Mouse (Mus musculus) CH12.LX (cell line): ENCODE data around the gene Sgsm3. TPM values are rescaled to one million over a fixed set of nuclear protein-coding genes. Genes with fewer than 3 reads are reported as not detected.
A peak's percentile ranks its signal among the peaks of the same experiment; 100 is the strongest.

Experiments
- DNase-seq: peaks from one replicate; pipeline ENCODE4 v3.0.0-alpha.2; 2013; ENCODE audit errors: extremely low read depth
- H3K27ac ChIP-seq: 2 replicates; pipeline ENCODE4 v1.5.1; 2012; ENCODE audit warnings: low read depth, mild to moderate bottlenecking, control low read depth, moderate library complexity; ENCODE audit not compliant: insufficient read depth
- H3K27me3 ChIP-seq: replicated peaks from 2 replicates; pipeline ENCODE3; 2012; ENCODE audit warnings: inconsistent platforms
- H3K36me3 ChIP-seq, 2 experiments: replicated peaks in 1 of 2; 2 replicates each; pipeline versions ENCODE3 to v1.6.1; 2012; ENCODE audit warnings: inconsistent platforms in 1 of 2, low read length in 1 of 2, mild to moderate bottlenecking in 1 of 2, mixed read lengths in 1 of 2, moderate library complexity in 1 of 2; ENCODE audit not compliant: control insufficient read depth in 1 of 2, insufficient read depth in 1 of 2
- H3K4me1 ChIP-seq, 2 experiments: 2 replicates each; pipeline ENCODE4 v1.6.1; 2012; ENCODE audit warnings: inconsistent platforms in 1 of 2, moderate library complexity in 1 of 2; ENCODE audit not compliant: insufficient read depth in 2 of 2, control insufficient read depth in 1 of 2
- H3K4me2 ChIP-seq: 2 replicates; pipeline ENCODE4 v1.6.1; 2012; ENCODE audit warnings: low read depth, mild to moderate bottlenecking, control low read depth; ENCODE audit not compliant: poor library complexity, insufficient read depth, severe bottlenecking
- H3K4me3 ChIP-seq, 3 experiments: fragments of 150-350 bp in 1 of 3; sonication (generic) in 1 of 3; replicated peaks in 1 of 3; 2 replicates each; pipeline versions ENCODE3 to v1.5.1; 2011 to 2012; ENCODE audit warnings: low read depth in 2 of 3, low read length in 2 of 3, mild to moderate bottlenecking in 2 of 3, moderate library complexity in 2 of 3, control low read depth in 1 of 3, improper control_type of control experiment in 1 of 3, inconsistent platforms in 1 of 3, mixed read lengths in 1 of 3; ENCODE audit not compliant: poor library complexity in 1 of 3
- H3K79me2 ChIP-seq: replicated peaks from 2 replicates; pipeline ENCODE4 v1.6.1; 2012; ENCODE audit warnings: mild to moderate bottlenecking, moderate library complexity; ENCODE audit not compliant: control insufficient read depth, poor library complexity, insufficient read depth, severe bottlenecking; ENCODE audit errors: extremely low read depth
- H3K9ac ChIP-seq: 2 replicates; pipeline ENCODE4 v1.6.1; 2012; ENCODE audit warnings: low read depth, mild to moderate bottlenecking, control low read depth, moderate library complexity; ENCODE audit not compliant: insufficient read depth
- H3K9me3 ChIP-seq: replicated peaks from 2 replicates; pipeline ENCODE3; 2012; ENCODE audit warnings: low read length, inconsistent platforms, mixed read lengths
- CHD2 ChIP-seq: IDR thresholded peaks from 2 replicates; pipeline ENCODE4 v1.6.1; 2011; ENCODE audit warnings: low read length, improper control_type of control experiment
- CTCF ChIP-seq, 2 experiments: IDR thresholded peaks in 1 of 2; conservative IDR thresholded peaks in 1 of 2; 2 replicates each; pipeline ENCODE4 v1.5.1; 2011 to 2012; ENCODE audit warnings: low read depth in 2 of 2, low read length in 2 of 2, improper control_type of control experiment in 1 of 2, inconsistent platforms in 1 of 2, mild to moderate bottlenecking in 1 of 2, moderate library complexity in 1 of 2
- ELF1 ChIP-seq: IDR thresholded peaks from 2 replicates; pipeline ENCODE4 v1.6.1; 2014; ENCODE audit warnings: low read depth, mild to moderate bottlenecking, inconsistent platforms, low read length, improper control_type of control experiment
- ETS1 ChIP-seq: conservative IDR thresholded peaks from 2 replicates; pipeline ENCODE4 v1.6.1; 2012; ENCODE audit warnings: low read depth, mild to moderate bottlenecking, inconsistent platforms, low read length, improper control_type of control experiment, moderate library complexity
- GABPA ChIP-seq: IDR thresholded peaks from 2 replicates; pipeline ENCODE4 v1.6.1; 2012; ENCODE audit warnings: low read depth, low read length, improper control_type of control experiment, inconsistent platforms; ENCODE audit not compliant: insufficient replicate concordance
- JUN ChIP-seq: IDR thresholded peaks from 2 replicates; pipeline ENCODE4 v1.6.1; 2011; ENCODE audit warnings: low read depth, mild to moderate bottlenecking, low read length, improper control_type of control experiment, moderate library complexity; ENCODE audit not compliant: insufficient read depth
- JUND ChIP-seq: conservative IDR thresholded peaks from 2 replicates; pipeline ENCODE4 v1.6.1; 2011; ENCODE audit warnings: low read depth, low read length, improper control_type of control experiment
- KAT2A ChIP-seq: IDR thresholded peaks from 2 replicates; pipeline ENCODE4 v1.6.1; 2012; ENCODE audit warnings: low read length, improper control_type of control experiment, inconsistent platforms; ENCODE audit not compliant: insufficient replicate concordance
- MAX ChIP-seq: IDR thresholded peaks from 2 replicates; pipeline ENCODE4 v1.6.1; 2011; ENCODE audit warnings: low read length, improper control_type of control experiment
- MAZ ChIP-seq: IDR thresholded peaks from 2 replicates; pipeline ENCODE4 v1.6.1; 2012; ENCODE audit warnings: low read depth, mild to moderate bottlenecking, inconsistent platforms, low read length, improper control_type of control experiment, moderate library complexity
- MEF2A ChIP-seq: IDR thresholded peaks from 2 replicates; pipeline ENCODE4 v1.6.1; 2014; ENCODE audit warnings: low read depth, mild to moderate bottlenecking, inconsistent platforms, low read length, improper control_type of control experiment, borderline replicate concordance
- MXI1 ChIP-seq: IDR thresholded peaks from 2 replicates; pipeline ENCODE4 v1.6.1; 2011; ENCODE audit warnings: mild to moderate bottlenecking, low read depth, low read length, improper control_type of control experiment
- MYC ChIP-seq: IDR thresholded peaks from 2 replicates; pipeline ENCODE4 v1.6.1; 2011; ENCODE audit warnings: low read depth, mild to moderate bottlenecking, improper control_type of control experiment, low read length
- NELFE ChIP-seq: IDR thresholded peaks from 2 replicates; pipeline ENCODE4 v1.6.1; 2011; ENCODE audit warnings: low read depth, low read length, improper control_type of control experiment
- POLR2A ChIP-seq: IDR thresholded peaks from 2 replicates; pipeline ENCODE4 v1.6.1; 2011; ENCODE audit warnings: low read depth, mild to moderate bottlenecking, improper control_type of control experiment, low read length
- RAD21 ChIP-seq: IDR thresholded peaks from 2 replicates; pipeline ENCODE4 v1.6.1; 2011; ENCODE audit warnings: low read depth, mild to moderate bottlenecking, low read length, improper control_type of control experiment, moderate library complexity
- TBP ChIP-seq: conservative IDR thresholded peaks from 2 replicates; pipeline ENCODE4 v1.6.1; 2011; ENCODE audit warnings: low read depth, low read length, improper control_type of control experiment
- TCF12 ChIP-seq: IDR thresholded peaks from 2 replicates; pipeline ENCODE4 v1.6.1; 2014; ENCODE audit warnings: low read depth, mild to moderate bottlenecking, inconsistent platforms, low read length, improper control_type of control experiment
- dilution Hi-C: fragments of 300-500 bp; cut with MboI; formaldehyde crosslinking; loops from 2 replicates; pipeline ENCODE4 v1.14.3; 2020; ENCODE audit warnings: low sequenced_read_pairs; ENCODE audit not compliant: extremely low pct_unique_long_range_greater_than_20kb, extremely low pct_ligation_motif_present
- in situ Hi-C: fragments of 300-500 bp; cut with MboI; formaldehyde crosslinking; loops from 3 replicates; pipeline ENCODE4 v1.14.3; 2019; ENCODE audit warnings: low sequenced_read_pairs, low pct_ligation_motif_present, low pct_unique_long_range_greater_than_20kb, mixed read lengths
- polyA plus RNA-seq: library from polyadenylated mRNA; unstranded; fragments of >175 nt; gene quantifications from 2 replicates; pipeline ENCODE4 v1.2.1, GENCODE M21; 2012; ENCODE audit warnings: low read depth; ENCODE audit not compliant: insufficient read length
- total RNA-seq, 2 experiments: library from RNA; depleted of rRNA; stranded (reverse); fragments of 300-350 nt in 1 of 2; fragments of >200 nt in 1 of 2; gene quantifications; 2 replicates each; pipeline ENCODE4 v1.2.3; 2012 to 2014

The Sgsm3 gene
- total and polyA plus RNA-seq, 3 experiments: 14.4 to 25.5 (median 15.0) TPM

DNA sequence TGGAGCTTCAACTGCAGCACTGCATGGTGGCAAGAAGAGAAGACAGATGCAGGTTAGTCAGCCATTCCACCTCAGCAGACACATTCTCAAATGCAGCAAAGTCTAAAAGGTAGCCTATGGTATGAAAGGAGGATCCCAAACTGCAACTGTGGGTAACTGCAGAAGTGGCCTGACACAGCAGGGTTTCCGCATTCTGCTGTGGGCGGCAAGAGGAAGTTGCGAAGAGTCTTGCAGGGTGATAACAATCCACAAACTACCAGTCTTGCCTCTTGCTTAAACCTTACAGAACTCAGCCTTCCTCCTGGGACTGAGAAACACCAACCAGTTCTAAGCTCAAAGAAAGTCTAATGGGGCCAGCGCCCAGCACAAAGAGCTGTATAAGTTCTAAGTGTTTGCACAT is 67.8 kb downstream of the Sgsm3 start:
- Histone ChIP-seq H3K4me3 (peak overlapping the region; percentile 49 to 60 (median 54)), H3K9ac (peak overlapping the region; percentile 35; the same call in 1 of the 2 replicates), H3K27ac (peak overlapping the region; percentile 81), H3K36me3 (peaks cover 0 to 39% of the 10 kb centered on the region in 2 experiments), H3K79me2 (no peaks in the 10 kb centered on the region), H3K4me2 (peak overlapping the region; percentile 48), H3K4me1 (peaks cover 10 to 66% of the 10 kb centered on the region in 2 experiments), H3K27me3 (no peaks in the 10 kb centered on the region), H3K9me3 (no peaks in the 10 kb centered on the region)
- dilution Hi-C loops: no loop called here
- in situ Hi-C loops: no loop called here
- peak; percentile 56 for DNase-seq
- TF ChIP-seq MAZ: no peak
- no peak; the same call in 1 of the 2 replicates for TF ChIP-seq MXI1
- no peak for TF ChIP-seq TBP
- peak; percentile 77 for TF ChIP-seq ELF1
- TF ChIP-seq MYC: 0 out of 2 replicates have a peak, but pooled peaks have one; percentile 16
- TF ChIP-seq MEF2A: no peak
- TF ChIP-seq JUND: no peak
- 0 out of 2 replicates have a peak, but pooled peaks have one; percentile 7 for TF ChIP-seq NELFE
- no peak for TF ChIP-seq ETS1
- no peak for TF ChIP-seq MAX
- TF ChIP-seq JUN: no peak
- TF ChIP-seq CHD2: no peak
- TF ChIP-seq GABPA: no peak
- TF ChIP-seq CTCF (conservative IDR thresholded peaks at IDR 0.05 in 1 of 2, IDR thresholded peaks at IDR 0.05 in 1 of 2; ENCODE audit: low read depth in 2 of 2, low read length in 2 of 2): no peak

- DNase-seq: no peak
- H3K27ac ChIP-seq: peak overlapping the region; percentile 81; the same call in 1 of the 2 replicates
- in situ Hi-C loops: no loop called here
- TF ChIP-seq POLR2A (no peak), RAD21 (no peak), TBP (no peak), TCF12 (no peak), CHD2 (no peak), MXI1 (no peak), JUN (no peak), NELFE (no peak), MYC (no peak), KAT2A (no peak)
- peak overlapping the region; percentile 35; the same call in 1 of the 2 replicates for H3K9ac ChIP-seq
- peaks cover 0 to 38% of the 10 kb centered on the region in 2 experiments for H3K36me3 ChIP-seq
- dilution Hi-C loops: no loop called here
- H3K9me3 ChIP-seq: no peaks in the 10 kb centered on the region
- H3K4me2 ChIP-seq: peak overlapping the region; percentile 48
- no peaks in the 10 kb centered on the region for H3K27me3 ChIP-seq
- peaks cover 10 to 66% of the 10 kb centered on the region in 2 experiments for H3K4me1 ChIP-seq
- H3K79me2 ChIP-seq: no peaks in the 10 kb centered on the region
- peak overlapping the region in 2 of 3 experiments; percentile 49 to 60 for H3K4me3 ChIP-seq
Observed at GRCm38 (mm10) chr15:81046061-81046460, 68.5 kb downstream of the Sgsm3 start.
